Mouse (Mus musculus) embryonic facial prominence, embryonic 14.5 days (tissue): ENCODE data around the gene Lrg1. TPM values are rescaled to one million over a fixed set of nuclear protein-coding genes. Genes with fewer than 3 reads are reported as not detected.

ENCODE experiments used
- ATAC-seq: fragments of 200-750 bp; cut with Nextera tagmentation; 2 replicates; pipeline ENCODE4 v1.8.0; 2017; ENCODE audit warnings: low read depth, moderate number of reproducible peaks, moderate TSS enrichment
- DNase-seq: peaks from one replicate; pipeline ENCODE4 v3.0.0-alpha.2; 2015; ENCODE audit warnings: low spot score
- H3K27ac ChIP-seq: fragments of 300-500 bp; sonication (generic); replicated peaks from 2 replicates; pipeline ENCODE4 v1.5.1; 2014; ENCODE audit warnings: low read depth, mild to moderate bottlenecking, low read length, moderate library complexity
- H3K27me3 ChIP-seq: fragments of 300-500 bp; sonication (generic); replicated peaks from 2 replicates; pipeline ENCODE4 v1.6.1; 2014; ENCODE audit warnings: low read length; ENCODE audit not compliant: control insufficient read depth, insufficient read depth
- H3K36me3 ChIP-seq: fragments of 300-500 bp; sonication (generic); 2 replicates; pipeline ENCODE4 v1.6.1; 2014; ENCODE audit warnings: low read length, mixed read lengths; ENCODE audit not compliant: control insufficient read depth, insufficient read depth
- H3K4me1 ChIP-seq: fragments of 300-500 bp; sonication (generic); 2 replicates; pipeline ENCODE4 v1.6.1; 2014; ENCODE audit warnings: antibody characterized with exemption, low read length; ENCODE audit not compliant: control insufficient read depth, insufficient read depth
- H3K4me2 ChIP-seq: fragments of 300-500 bp; sonication (generic); 2 replicates; pipeline ENCODE4 v1.6.1; 2014; ENCODE audit warnings: low read depth, mild to moderate bottlenecking, low read length, moderate library complexity, mixed read lengths
- H3K4me3 ChIP-seq: fragments of 300-500 bp; sonication (generic); 2 replicates; pipeline ENCODE4 v1.5.1; 2014; ENCODE audit warnings: low read depth, mild to moderate bottlenecking, low read length
- H3K9ac ChIP-seq: fragments of 300-500 bp; sonication (generic); 2 replicates; pipeline ENCODE4 v1.6.1; 2014; ENCODE audit warnings: low read depth, mild to moderate bottlenecking, low read length, moderate library complexity, mixed read lengths
- H3K9me3 ChIP-seq: fragments of 300-500 bp; sonication (generic); 2 replicates; pipeline ENCODE4 v1.6.1; 2016; ENCODE audit warnings: low read length; ENCODE audit not compliant: control insufficient read depth
- WGBS: fragments of 180-500 bp; shearing (Covaris S2); extraction: QIAGEN DNeasy Blood & Tissue Kit; methylation state at CpG from one replicate; pipeline ENCODE4 v1.1.7; 2014; 5-methylcytosine and 5-hydroxymethylcytosine counted together
- polyA plus RNA-seq: library from polyadenylated mRNA; unstranded; fragments of >200 nt; fragmentation: Nextera tagmentation; extraction: Ambion mirVana; gene quantifications from 2 replicates; pipeline ENCODE4 v1.2.1, GENCODE M21; 2014

Lrg1 gene
- polyA plus RNA-seq = 0.62 and 1.3 TPM in 2 replicates

- H3K4me1 ChIP-seq = peaks cover 10% of the 10 kb centered on the region; the same call in 1 of the 2 replicates
- H3K36me3 ChIP-seq = no peaks in the 10 kb centered on the region
- no peak within 1 kb of the TSS for H3K4me3 ChIP-seq
- H3K4me2 ChIP-seq = no peak within 1 kb of the TSS
- H3K27me3 ChIP-seq = peaks cover 77% of the 10 kb centered on the region
- H3K27ac ChIP-seq = no peak within 1 kb of the TSS
- ATAC-seq (no peak), DNase-seq (no peak)
- H3K9me3 ChIP-seq = peaks cover 16% of the 10 kb centered on the region
- no peak within 1 kb of the TSS for H3K9ac ChIP-seq
- 59% methylated on average over 2 of the region's 2 CpGs for WGBS
Observed at GRCm38 (mm10) chr17:56121826-56122225, at the start of gene Lrg1. TSS of gene Lrg1 (minus strand) at chr17:56122001.

GRCm38 (mm10) chr17:56171456-56171855 lies 49.7 kb upstream of the Lrg1 start:
- no peak for ATAC-seq
- H3K4me1 ChIP-seq = peaks cover 2% of the 10 kb centered on the region; the same call in 1 of the 2 replicates
- 76% methylated on average over 9 of the region's 9 CpGs for WGBS
- H3K9me3 ChIP-seq = no peaks in the 10 kb centered on the region
- H3K4me3 ChIP-seq = no peak overlapping the region
- peaks cover 10% of the 10 kb centered on the region for H3K36me3 ChIP-seq
- no peaks in the 10 kb centered on the region for H3K27me3 ChIP-seq
- H3K4me2 ChIP-seq = no peak overlapping the region
- no peak overlapping the region for H3K27ac ChIP-seq
- peak overlapping the region; percentile 37; the same call in 1 of the 2 replicates for H3K9ac ChIP-seq
- DNase-seq = no peak

DNA sequence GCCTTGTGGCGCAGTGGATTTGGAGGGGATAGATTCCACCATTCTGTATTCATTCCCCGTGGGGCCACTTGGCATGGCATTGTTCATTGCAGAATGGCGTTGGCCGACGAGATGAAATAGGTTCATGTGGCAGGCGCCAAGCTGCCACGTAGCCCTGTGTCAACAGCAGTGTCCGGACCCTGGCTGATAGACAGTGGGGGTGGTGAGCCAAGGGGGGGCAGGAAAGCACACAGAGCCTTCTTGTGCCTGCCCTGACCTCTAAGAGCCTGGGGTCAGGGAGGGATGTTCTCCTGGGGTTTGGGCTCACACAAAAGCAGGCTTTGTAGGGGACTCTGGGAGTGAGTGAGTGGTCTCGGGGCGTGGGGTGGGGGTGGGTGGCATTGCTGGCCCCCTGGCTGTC lies 48.8 kb upstream of the Lrg1 start:
- DNase-seq (peak; percentile 31), ATAC-seq (peak; percentile 13; the same call in 1 of the 2 replicates)
- Histone ChIP-seq H3K4me2 (no peak overlapping the region), H3K36me3 (0 out of 2 replicates have a peak, but pooled peaks cover 4% of the 10 kb centered on the region), H3K27ac (peak overlapping the region; percentile 39; the same call in 1 of the 2 replicates), H3K9me3 (no peaks in the 10 kb centered on the region), H3K27me3 (no peaks in the 10 kb centered on the region), H3K9ac (peak overlapping the region; percentile 37; the same call in 1 of the 2 replicates), H3K4me3 (no peak overlapping the region), H3K4me1 (peaks cover 2% of the 10 kb centered on the region; the same call in 1 of the 2 replicates)
- WGBS = 30% methylated on average over 8 of the region's 10 CpGs

DNA sequence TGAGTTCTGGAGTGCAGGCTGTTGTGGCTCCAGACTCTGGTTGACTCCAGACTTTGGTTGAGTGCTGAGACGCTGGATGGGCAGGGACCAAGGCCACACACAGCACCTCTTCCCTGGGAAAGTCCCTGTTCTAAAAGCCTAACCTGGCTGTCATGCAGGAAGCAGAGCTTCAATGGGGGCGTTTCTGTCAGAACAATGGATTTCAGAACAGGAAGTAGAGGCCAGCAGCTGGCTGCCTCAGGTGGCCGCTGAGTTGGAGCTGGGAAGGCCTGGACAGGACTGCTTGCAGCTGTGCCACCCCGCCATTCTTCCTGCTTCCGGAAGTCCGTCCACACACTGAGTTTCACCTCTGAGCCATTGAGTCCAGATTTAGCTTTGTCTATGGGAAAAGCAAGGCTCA lies 48.0 kb upstream of the Lrg1 start:
- WGBS = 48% methylated on average over 6 of the region's 6 CpGs
- Histone ChIP-seq H3K36me3 (no peaks in the 10 kb centered on the region), H3K4me2 (no peak overlapping the region), H3K27ac (peak overlapping the region; percentile 39; the same call in 1 of the 2 replicates), H3K4me3 (no peak overlapping the region), H3K27me3 (no peaks in the 10 kb centered on the region), H3K9ac (peak overlapping the region; percentile 35; the same call in 1 of the 2 replicates), H3K9me3 (no peaks in the 10 kb centered on the region), H3K4me1 (peaks cover 2% of the 10 kb centered on the region; the same call in 1 of the 2 replicates)
- ATAC-seq = no peak
- peak; percentile 50 for DNase-seq

DNA sequence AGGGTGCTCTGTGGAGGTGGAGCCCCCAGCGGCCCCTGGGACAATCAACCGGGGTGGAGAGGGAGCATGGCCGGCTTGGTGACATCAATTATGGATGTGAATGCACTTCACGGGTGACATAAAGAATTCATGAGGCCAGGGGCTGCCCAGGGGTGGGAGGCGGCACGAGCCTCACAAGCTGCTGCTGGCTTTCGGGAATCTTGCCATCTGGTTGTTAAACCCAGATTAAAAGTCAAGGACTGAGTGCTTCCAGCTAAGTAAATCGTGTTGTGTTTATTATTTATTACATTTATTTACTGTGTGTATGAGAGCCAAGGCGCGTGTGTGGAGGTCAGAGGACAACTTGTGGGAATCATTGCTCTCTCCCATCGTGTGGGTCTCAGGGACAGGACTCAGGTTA lies 43.9 kb upstream of the Lrg1 start:
- H3K4me1 ChIP-seq = peaks cover 9% of the 10 kb centered on the region; the same call in 1 of the 2 replicates
- DNase-seq = no peak
- 75% methylated on average over 11 of the region's 11 CpGs for WGBS
- no peaks in the 10 kb centered on the region; the same call in 1 of the 2 replicates for H3K27me3 ChIP-seq
- no peak overlapping the region for H3K4me3 ChIP-seq
- ATAC-seq = no peak
- no peak overlapping the region for H3K27ac ChIP-seq
- H3K4me2 ChIP-seq = no peak overlapping the region
- H3K9me3 ChIP-seq = no peaks in the 10 kb centered on the region
- no peak overlapping the region for H3K9ac ChIP-seq
- H3K36me3 ChIP-seq = no peaks in the 10 kb centered on the region

GRCm38 (mm10) chr17:56164510-56164909 lies 42.7 kb upstream of the Lrg1 start:
- no peaks in the 10 kb centered on the region for H3K9me3 ChIP-seq
- ATAC-seq (no peak), DNase-seq (no peak)
- no peak overlapping the region for H3K9ac ChIP-seq
- no peaks in the 10 kb centered on the region for H3K36me3 ChIP-seq
- WGBS = 87% methylated on average over 3 of the region's 3 CpGs
- H3K4me1 ChIP-seq = 0 out of 2 replicates have a peak, but pooled peaks cover 6% of the 10 kb centered on the region
- no peak overlapping the region for H3K27ac ChIP-seq
- H3K4me2 ChIP-seq = no peak overlapping the region
- no peak overlapping the region for H3K4me3 ChIP-seq
- no peaks in the 10 kb centered on the region; the same call in 1 of the 2 replicates for H3K27me3 ChIP-seq

DNA sequence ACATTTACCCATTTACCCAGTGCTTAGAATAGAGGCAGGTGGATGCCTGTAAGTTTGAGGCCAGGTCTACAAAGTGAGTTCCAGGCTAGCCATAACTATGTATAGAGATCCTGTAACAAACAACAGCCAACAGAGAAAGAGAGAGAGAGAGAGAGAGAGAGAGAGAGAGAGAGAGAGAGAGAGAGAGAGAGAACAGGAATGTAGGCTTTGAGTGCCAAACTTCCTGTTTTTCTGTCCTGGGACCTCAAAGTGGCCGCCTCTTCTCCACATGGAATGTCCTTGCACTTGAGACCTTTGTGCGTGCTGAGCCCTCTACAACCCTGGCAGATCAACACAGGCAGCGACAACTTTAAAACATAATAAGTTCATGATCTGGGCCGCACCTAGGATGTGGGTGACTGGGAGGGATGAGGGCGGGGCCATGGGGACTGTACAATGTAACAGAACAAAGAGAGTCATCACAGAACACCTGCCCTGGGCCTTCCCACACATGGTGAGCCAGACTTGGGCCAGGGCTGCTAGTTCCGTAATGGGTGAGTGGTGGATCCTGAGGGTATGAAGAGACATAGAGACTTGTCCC lies 41.8 kb upstream of the Lrg1 start:
- no peak overlapping the region for H3K4me3 ChIP-seq
- DNase-seq (no peak), ATAC-seq (no peak)
- peak overlapping the region; percentile 68; the same call in 1 of the 2 replicates for H3K4me2 ChIP-seq
- WGBS = 78% methylated on average over 6 of the region's 6 CpGs
- no peaks in the 10 kb centered on the region for H3K36me3 ChIP-seq
- no peak overlapping the region for H3K9ac ChIP-seq
- H3K4me1 ChIP-seq = 0 out of 2 replicates have a peak, but pooled peaks cover 6% of the 10 kb centered on the region
- H3K27me3 ChIP-seq = no peaks in the 10 kb centered on the region; the same call in 1 of the 2 replicates
- H3K9me3 ChIP-seq = no peaks in the 10 kb centered on the region
- no peak overlapping the region for H3K27ac ChIP-seq

DNA sequence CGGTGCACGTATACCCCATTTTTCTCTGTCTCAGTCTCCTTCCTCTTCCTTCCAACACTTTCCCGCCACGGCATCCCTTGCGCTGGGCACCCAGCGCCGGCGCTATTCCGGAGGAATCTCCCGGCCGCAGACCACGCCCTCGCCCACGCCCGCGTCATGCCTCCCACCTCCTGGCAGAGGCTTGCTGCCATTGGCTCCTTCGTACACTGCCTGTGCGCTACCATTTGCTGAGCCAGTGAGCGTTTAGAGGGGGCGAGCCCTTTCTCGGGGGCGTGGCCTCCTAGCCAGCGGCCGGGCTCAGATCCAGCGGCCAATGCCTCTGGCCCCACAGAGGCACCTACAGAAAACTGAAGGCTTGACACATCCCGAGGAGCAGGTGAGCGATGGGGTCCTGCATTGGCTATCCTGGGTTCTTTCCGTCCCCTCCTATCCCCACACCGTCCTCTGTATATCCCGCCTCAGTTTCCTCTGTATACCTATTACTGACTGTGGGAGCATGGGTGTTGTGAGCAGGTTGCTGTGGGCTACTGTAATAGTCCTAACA lies 40.5 kb upstream of the Lrg1 start, which contains the start of gene Tnfaip8l1:
Gene Tnfaip8l1 (plus strand): TSS at position 247 of the 544 bp plus-strand sequence.
- ATAC-seq = peak; percentile 99
- DNase-seq = peak; percentile 97
- peak within 1 kb of the TSS; percentile 68 for H3K4me2 ChIP-seq
- 2% methylated on average over 30 of the region's 30 CpGs for WGBS
- H3K36me3 ChIP-seq = no peaks in the 10 kb centered on the region
- 0 out of 2 replicates have a peak, but pooled peaks cover 6% of the 10 kb centered on the region for H3K4me1 ChIP-seq
- no peaks in the 10 kb centered on the region for H3K9me3 ChIP-seq
- peaks cover 10% of the 10 kb centered on the region; the same call in 1 of the 2 replicates for H3K27me3 ChIP-seq
- no peak within 1 kb of the TSS; the same call in 1 of the 2 replicates for H3K27ac ChIP-seq
- H3K4me3 ChIP-seq = peak within 1 kb of the TSS; percentile 50
- H3K9ac ChIP-seq = peak within 1 kb of the TSS; percentile 61
